Mouse (Mus musculus): ENCODE results near the gene Apobr. TPM values are rescaled to one million over a fixed set of nuclear protein-coding genes. Genes with fewer than 3 reads are reported as not detected.

Apobr gene
- total and polyA plus RNA-seq, 3 experiments: 0.23 to 5.4 TPM; not detected in 1

DNA sequence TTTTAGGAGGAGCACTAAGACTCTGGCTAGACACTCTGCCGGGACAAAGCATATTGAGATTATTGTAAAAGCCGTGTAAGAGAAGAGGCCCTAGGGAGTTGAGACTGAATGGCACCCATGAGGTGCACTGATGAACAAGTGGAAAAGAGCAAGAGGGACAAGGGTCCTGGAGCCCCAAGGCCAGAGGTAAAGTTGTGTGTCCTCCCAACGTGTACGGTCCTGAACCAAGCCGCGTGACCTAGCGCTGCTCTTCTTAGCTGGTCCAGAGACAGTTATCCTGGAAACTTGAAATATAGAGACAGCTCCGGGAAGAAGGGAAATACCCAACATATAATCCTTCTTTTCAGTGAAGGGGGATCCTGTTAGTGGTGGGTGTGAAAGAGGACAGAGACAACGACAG lies 48.3 kb upstream of the Apobr start:
- Histone ChIP-seq H3K79me2 (ENCODE audit: control insufficient read depth, insufficient read depth, low read length, poor library complexity) (no peaks in the 10 kb centered on the region; the same call in 1 of the 2 replicates), H3K27ac (ENCODE audit: control insufficient read depth, low read depth, low read length) (peak overlapping the region; percentile 5; the same call in 1 of the 2 replicates), H3K9ac (ENCODE audit: control insufficient read depth, low read depth, low read length, poor library complexity, severe bottlenecking) (peak overlapping the region; percentile 85), H3K36me3 (ENCODE audit: control insufficient read depth in 1 of 2, insufficient read depth in 2 of 2, low read length in 2 of 2) (peaks cover 0 to 9% of the 10 kb centered on the region in 2 experiments; a peak in 1 of 4 replicates), H3K27me3 (ENCODE audit: control insufficient read depth in 1 of 2, insufficient read depth in 2 of 2, low read length in 2 of 2) (no peaks in the 10 kb centered on the region), H3K9me3 (replicated peaks; ENCODE audit: insufficient read depth, low read length) (no peaks in the 10 kb centered on the region), H3K4me1 (ENCODE audit: control insufficient read depth in 1 of 2, insufficient read depth in 2 of 2, low read length in 2 of 2) (peaks cover 0 to 8% of the 10 kb centered on the region in 2 experiments; a peak in 2 of 4 replicates), H3K4me3 (ENCODE audit: control insufficient read depth in 1 of 2, insufficient read depth in 1 of 2, low read depth in 2 of 2, low read length in 2 of 2) (peak overlapping the region; percentile 70 to 73)
- TF ChIP-seq NRF1 (IDR thresholded peaks at IDR 0.05; ENCODE audit: insufficient read depth, low read depth, low read length, poor library complexity, severe bottlenecking) (no peak), TBP (IDR thresholded peaks at IDR 0.05; ENCODE audit: low read depth, low read length) (0 out of 2 replicates have a peak, but pooled peaks have one; percentile 1), MXI1 (IDR thresholded peaks at IDR 0.05; ENCODE audit: low read depth, low read length) (peak; percentile 3; the same call in 1 of the 2 replicates), CHD1 (IDR thresholded peaks at IDR 0.05; ENCODE audit: low read depth, low read length) (peak; percentile 13; the same call in 1 of the 2 replicates), USF2 (IDR thresholded peaks at IDR 0.05; ENCODE audit: borderline replicate concordance in 1 of 2, insufficient read depth in 1 of 2, low read depth in 1 of 2, low read length in 2 of 2) (no peak), KAT2A (conservative IDR thresholded peaks at IDR 0.05; ENCODE audit: low read depth, low read length) (no peak)
- peak; percentile 46 for DNase-seq (ENCODE audit: low read depth, low spot score)

DNA sequence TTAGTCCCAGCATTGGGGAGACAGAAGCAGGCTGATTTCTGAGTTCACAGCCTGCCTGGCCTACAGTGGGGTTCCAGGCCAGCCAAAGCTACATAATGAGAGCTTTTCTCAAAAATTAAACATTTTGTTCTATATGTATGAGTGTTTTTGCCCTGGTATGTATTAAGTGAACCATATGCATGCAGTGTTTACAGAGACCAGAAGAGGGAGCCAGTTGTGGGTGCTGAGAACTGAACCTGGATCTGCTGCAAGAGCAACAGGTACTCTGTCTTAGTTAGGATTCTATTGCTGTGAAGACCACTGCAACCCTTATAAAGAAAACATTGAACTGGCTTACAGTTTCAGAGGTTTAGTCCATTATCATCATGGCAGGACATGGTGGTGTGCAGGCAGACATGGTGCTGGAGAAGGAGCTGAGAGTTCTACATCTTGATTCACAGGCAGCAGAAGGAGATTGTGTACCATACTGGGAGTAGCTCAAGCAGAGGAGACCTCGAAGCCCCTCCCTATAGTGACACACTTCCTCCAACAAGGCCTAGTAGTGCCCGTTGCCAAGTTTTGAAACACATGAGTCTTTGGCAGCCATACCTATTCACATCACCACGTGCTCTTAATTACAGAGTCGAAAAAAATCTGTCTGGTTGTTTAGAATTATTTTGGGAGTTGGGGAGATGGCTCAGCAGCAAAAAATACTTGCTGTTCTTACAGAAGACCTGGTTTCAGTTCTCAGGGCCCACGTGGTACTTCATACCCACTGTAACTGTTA lies 46.7 kb upstream of the Apobr start:
- H3K9ac ChIP-seq (ENCODE audit: control insufficient read depth, low read depth, low read length, poor library complexity, severe bottlenecking): no peak overlapping the region
- H3K79me2 ChIP-seq (ENCODE audit: control insufficient read depth, insufficient read depth, low read length, poor library complexity): no peaks in the 10 kb centered on the region; the same call in 1 of the 2 replicates
- H3K9me3 ChIP-seq (replicated peaks; ENCODE audit: insufficient read depth, low read length): no peaks in the 10 kb centered on the region
- DNase-seq (ENCODE audit: low read depth, low spot score): peak; percentile 84
- H3K27ac ChIP-seq (ENCODE audit: control insufficient read depth, low read depth, low read length): no peak overlapping the region
- H3K36me3 ChIP-seq (ENCODE audit: control insufficient read depth in 1 of 2, insufficient read depth in 2 of 2, low read length in 2 of 2): peaks cover 0 to 9% of the 10 kb centered on the region in 2 experiments; a peak in 1 of 4 replicates
- no peak for TF ChIP-seq KAT2A (conservative IDR thresholded peaks at IDR 0.05; ENCODE audit: low read depth, low read length)
- no peak for TF ChIP-seq MYC (IDR thresholded peaks at IDR 0.05; ENCODE audit: low read depth, low read length)
- no peak for TF ChIP-seq BHLHE40 (IDR thresholded peaks at IDR 0.05; ENCODE audit: borderline replicate concordance, low read depth, low read length)
- TF ChIP-seq ETS1 (IDR thresholded peaks at IDR 0.05; ENCODE audit: low read depth, low read length): no peak
- peak; percentile 29; the same call in 1 of the 2 replicates for TF ChIP-seq ZC3H11A (IDR thresholded peaks at IDR 0.05; ENCODE audit: low read depth, low read length)
- TF ChIP-seq SMC3 (IDR thresholded peaks at IDR 0.05; ENCODE audit: low read depth, low read length): peak; percentile 89
- peak; percentile 57 to 83 (median 73) for TF ChIP-seq CTCF (IDR thresholded peaks at IDR 0.05 in 2 of 3, conservative IDR thresholded peaks at IDR 0.05 in 1 of 3; ENCODE audit: control insufficient read depth in 1 of 3, insufficient read depth in 1 of 3, low read depth in 2 of 3, low read length in 3 of 3, poor library complexity in 1 of 3, severe bottlenecking in 1 of 3)
- no peak for TF ChIP-seq UBTF (IDR thresholded peaks at IDR 0.05; ENCODE audit: borderline replicate concordance, insufficient read depth, low read depth, low read length)
- peak; percentile 64 for TF ChIP-seq RAD21 (IDR thresholded peaks at IDR 0.05; ENCODE audit: low read depth, low read length)
- TF ChIP-seq USF2 (IDR thresholded peaks at IDR 0.05; ENCODE audit: borderline replicate concordance in 1 of 2, insufficient read depth in 1 of 2, low read depth in 1 of 2, low read length in 2 of 2): no peak
- H3K4me3 ChIP-seq (ENCODE audit: control insufficient read depth in 1 of 2, insufficient read depth in 1 of 2, low read depth in 2 of 2, low read length in 2 of 2): no peak overlapping the region
- H3K27me3 ChIP-seq (ENCODE audit: control insufficient read depth in 1 of 2, insufficient read depth in 2 of 2, low read length in 2 of 2): no peaks in the 10 kb centered on the region
- H3K4me1 ChIP-seq (ENCODE audit: control insufficient read depth in 1 of 2, insufficient read depth in 2 of 2, low read length in 2 of 2): peaks cover 0 to 8% of the 10 kb centered on the region in 2 experiments; a peak in 2 of 4 replicates
